Mouse (Mus musculus): Measurements from ENCODE around the gene Tie1.
A peak's percentile ranks its signal among the peaks of the same experiment; 100 is the strongest.
"Not testable (repeated sequence)": the region's sequence is repeated elsewhere in the genome, so short reads cannot be mapped to it uniquely, and the experiment has no call there.

Tie1 gene

DNA sequence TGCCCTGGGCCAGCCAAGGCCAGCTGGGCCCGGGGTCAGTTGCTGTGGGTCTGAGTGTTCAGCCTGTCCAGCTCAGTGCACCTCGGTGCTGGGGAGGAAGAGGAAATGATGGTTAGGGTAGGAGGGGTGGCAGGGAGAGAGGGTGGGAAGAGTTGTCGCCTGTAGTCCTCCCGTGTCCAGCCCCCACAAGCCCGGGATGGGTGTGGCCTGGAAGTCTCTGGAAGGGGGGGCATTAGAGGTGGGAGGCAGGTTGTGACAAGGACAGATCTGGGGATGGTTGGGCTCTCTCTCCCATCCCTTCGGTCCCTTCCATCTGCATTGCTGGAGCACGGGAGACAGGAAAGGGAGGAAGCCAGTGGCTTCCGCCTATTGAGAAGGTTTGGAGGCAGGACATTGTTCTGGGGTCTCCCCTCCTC, at the start of gene Tie1:
Tie1 (minus strand) TSS at position 345 of the 416 bp plus-strand sequence.
- no peak for DNase-seq (ENCODE audit: low spot score)

DNA sequence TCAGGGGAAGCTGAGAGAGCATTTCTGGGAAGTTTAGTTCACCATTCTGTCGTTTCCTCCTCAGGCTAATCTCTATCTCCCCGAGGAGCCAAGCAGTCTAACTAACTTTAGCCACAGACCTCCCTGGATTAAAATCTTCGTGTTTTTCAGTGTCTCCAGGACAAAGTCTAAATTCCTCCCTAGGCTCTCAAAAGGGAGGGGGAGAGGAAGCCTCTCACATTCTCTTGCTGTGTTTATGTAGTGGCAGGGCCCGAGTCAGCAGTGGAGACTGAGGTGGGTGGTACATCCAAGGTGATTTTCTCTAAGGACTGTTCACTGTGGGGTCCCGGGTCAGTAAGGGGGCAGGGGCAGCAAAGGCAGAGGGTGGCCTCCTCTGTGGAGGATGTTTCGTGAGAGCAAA, 47.9 kb upstream of the Tie1 start:
- DNase-seq (ENCODE audit: low spot score): no peak

DNA sequence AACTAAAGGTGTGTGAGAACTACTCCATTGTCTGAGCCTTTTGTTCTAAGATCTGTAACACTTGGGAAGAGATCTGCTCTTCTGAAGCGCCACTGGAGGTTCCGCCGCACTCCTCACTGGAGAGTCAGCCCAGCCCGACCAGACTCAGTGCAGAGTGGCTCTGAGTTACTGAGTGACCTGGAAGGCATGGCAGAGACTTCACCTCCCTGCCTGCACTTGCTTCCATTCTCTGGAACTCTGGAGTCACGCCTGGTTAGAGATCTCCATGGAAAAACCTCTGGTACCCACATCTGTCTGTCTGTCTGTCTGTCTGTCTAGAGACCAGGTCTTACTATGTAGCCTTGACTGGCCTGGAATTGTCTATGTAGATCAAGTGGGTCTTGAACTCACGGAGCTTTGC, 45.7 kb upstream of the Tie1 start:
- DNase-seq (ENCODE audit: low spot score): no peak

DNA sequence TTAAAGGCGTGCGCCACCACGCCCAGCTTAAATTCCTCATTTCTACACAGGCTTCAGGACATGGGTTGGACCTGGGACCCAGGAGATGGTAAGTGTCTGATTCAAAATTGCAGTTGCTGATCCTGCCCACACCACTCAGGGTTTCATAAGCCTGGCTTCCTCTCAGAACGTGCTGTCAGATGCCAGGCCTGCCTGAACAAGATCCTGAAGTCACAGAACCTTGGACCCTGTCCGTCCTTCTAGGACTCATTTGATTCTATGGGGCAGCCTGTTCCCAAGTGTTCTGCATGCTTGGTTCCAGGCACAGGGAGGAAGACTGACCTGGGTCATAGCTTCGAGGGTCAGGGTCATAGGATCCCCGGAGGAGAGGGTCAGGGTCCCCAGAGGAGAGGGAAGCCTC, 43.7 kb upstream of the Tie1 start:
- no peak for DNase-seq (ENCODE audit: low spot score)

DNA sequence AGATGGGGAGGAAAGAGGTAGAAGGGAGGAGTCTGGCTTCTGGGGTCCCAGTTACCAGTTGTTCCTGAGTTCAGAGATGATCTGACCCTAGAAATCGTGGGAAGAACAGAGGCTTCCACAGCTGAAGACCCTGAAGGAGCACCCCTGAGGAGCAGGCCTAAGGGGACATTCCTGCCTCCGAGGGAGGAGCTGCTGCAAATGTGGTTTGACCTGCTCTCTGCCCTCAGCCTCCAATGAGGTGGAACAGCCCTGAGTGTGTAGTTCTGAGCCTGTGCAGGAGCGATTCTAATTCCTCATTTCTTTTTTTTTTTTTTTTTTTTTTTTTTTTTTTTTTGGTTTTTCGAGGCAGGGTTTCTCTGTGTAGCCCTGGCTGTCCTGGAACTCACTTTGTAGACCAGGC, 43.3 kb upstream of the Tie1 start:
- no peak for DNase-seq (ENCODE audit: low spot score)

DNA sequence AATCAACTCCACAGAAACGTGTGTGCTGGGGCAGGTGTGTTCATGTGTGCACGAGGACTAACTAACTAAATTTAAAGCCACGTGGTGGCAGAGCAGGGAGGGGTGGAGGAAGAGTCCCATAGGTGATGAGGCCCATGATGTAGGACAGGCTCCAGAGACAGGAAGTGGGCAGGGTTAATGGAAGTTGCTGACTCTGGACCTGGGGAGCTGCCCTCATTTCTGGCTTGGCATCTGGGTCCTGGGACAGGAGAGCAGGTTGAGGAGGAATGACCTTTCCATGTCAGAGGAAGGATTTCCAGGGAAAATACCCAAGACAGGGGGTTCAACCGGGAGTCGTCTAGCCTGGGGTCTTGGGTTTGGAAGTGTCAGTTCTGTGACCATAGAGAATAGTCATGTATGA, 42.8 kb upstream of the Tie1 start:
- no peak for DNase-seq (ENCODE audit: low spot score)

DNA sequence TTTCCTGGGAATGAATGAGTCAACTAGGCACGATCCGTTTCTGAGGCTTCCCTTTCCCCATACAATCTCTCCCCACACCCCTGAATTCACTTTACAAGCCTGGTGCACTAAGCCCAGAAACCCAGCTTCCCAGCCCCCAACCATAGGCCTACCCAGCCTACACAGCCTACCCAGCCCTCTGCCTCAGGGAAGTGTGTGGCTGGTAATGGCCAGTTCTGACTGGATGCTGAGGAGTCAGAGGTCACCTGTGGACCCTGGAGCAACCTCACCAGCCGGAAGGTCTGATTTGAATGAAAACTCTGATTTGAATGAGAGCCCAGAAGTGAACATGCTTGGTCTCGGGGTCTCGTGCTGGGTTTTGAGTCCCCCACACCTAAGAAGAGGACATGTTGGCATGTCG, 37.9 kb upstream of the Tie1 start:
- DNase-seq (ENCODE audit: low spot score): no peak

DNA sequence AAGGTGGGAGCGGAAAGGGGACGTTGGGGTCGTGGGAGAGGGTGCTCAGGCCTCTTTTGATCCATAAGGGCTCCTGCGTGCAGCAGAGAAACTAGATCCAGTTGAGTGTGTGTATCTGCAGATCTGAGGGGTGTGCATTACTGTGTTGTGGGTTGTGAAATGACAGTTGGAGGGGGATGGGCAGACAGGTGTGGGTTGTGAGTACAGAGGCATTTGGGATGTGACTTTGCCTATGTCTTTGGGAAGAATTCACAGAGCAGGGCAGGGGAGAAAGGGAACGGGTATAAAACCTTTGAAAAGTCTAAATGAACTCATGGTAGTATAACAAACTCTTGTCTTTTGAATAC, 37.4 kb upstream of the Tie1 start:
- DNase-seq (ENCODE audit: low spot score): no peak

DNA sequence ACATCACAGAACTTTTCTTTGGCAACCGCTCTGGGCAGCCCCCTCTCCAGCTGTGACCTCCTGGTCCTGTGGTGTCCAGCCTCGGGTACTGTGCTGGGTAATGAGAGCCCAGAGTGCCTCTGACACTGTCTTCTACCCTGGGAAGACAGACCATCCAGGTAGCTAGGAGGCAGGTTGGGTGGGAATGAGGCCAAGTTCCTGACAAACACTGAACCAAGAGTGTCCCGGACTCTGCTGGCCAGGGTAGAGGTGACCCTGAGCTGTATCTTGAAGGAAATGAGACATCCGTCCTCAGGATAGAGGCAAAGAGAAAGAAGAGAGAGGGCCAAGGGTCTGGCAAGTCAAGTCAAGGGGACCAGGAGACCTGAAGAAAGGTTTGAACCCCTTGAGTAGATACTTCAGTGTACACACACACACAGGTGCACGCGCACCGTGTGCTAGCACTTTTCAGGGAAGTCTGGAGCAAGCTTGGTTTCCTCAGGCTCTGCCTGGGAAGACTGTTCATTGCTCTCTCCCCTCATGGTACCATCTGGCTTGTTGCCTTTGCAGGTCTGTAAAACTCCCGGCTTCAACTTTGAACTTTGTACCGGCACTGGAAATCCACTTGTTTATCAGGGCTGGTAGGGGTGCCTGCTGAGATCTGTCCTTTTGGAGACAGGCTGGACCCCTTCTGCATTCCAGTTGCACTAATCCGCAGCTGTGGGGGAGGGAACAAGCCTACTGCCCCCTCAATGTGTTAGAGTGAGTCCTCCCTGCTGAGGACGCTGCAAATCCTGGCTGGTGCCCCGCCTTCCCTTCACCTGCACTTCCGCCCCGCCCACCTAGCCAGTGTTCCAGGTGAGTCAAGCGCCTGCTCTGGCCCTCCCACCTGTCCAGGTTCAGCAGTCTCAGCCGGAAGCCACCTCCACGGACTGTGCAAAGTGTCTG, 36.8 kb upstream of the Tie1 start, which contains the start of gene 2610528J11Rik:
2610528J11Rik (plus strand) TSS at position 592 of the 927 bp plus-strand sequence.
- no peak for DNase-seq (ENCODE audit: low spot score)

DNA sequence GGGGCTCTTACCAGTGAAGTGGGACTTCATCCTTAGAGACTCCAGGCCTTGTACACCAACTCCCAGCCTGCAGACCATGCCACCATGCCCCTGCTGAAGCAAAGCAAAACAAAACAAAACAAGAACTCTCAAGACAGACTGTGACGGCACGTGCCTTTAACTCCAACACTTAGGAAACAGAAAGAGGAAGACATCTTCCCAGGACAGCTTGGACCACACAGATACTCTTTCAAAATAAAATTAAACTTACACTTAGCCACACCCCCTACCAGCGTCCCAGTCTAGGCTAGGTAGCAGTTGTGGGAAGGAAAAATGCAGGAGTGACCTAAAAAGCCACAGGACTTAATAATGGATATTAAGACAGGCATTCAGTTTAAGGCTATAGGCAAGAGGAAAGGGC, 35.9 kb upstream of the Tie1 start:
- no peak for DNase-seq (ENCODE audit: low spot score)

DNA sequence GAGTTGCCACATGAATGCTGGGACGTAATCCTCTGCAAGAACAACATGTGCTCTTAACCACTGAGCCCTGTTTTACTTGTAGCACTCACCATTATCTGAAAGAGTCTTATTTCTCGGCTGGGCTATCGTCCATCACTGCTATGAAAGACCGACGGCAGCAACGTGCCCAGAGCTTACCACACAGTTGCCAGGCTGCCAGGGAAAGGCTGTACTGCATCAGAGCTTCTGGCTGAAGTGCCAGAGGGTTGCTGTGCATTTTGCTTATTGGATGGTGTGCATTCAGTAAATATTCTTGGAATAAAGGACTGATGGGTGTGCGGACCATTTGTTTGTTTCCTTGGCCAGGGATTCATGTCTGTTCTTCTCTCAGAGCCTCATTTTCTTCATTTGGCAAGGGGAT, 34.1 kb upstream of the Tie1 start:
- no peak for DNase-seq (ENCODE audit: low spot score)

DNA sequence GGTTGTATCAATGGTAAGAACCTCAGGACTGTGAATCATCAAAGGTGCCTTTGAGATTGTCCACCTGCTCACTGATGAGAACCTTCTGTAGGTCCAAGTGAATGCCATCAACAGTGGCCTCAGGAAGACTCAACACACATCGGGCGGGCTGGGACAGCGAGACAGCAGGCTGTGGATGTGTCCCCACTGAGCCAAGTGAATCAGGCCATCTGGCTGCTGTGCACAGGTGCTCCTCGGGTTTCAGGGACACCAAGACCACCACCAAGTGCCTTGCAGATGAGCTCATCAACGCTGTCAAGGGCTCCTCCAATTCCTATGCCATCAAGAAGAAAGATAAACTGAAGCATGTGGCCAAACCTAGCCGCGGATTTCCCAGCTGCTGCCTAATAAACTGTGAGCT, 32.4 kb upstream of the Tie1 start:
- no peak for DNase-seq (ENCODE audit: low spot score)

DNA sequence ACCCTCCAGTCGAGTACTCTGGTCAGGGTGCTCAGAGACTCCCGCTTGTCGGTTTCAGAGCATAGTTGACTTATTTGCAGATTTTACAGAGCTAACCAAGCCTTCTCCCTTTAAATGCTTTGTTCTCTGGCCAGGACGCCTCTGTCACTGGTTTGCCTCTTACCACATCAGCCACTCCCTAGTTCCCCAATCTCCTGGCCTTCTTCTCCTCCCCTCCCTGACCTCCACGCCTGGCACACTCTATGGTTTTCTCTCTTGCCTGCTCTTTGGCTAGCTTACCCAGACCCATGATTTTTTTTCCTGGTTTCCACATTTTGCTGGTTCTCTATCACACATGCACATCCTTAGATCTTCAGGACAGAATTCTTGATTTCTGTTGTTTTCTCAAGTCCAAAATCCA, 28.3 kb upstream of the Tie1 start:
- DNase-seq (ENCODE audit: low spot score): no peak

DNA sequence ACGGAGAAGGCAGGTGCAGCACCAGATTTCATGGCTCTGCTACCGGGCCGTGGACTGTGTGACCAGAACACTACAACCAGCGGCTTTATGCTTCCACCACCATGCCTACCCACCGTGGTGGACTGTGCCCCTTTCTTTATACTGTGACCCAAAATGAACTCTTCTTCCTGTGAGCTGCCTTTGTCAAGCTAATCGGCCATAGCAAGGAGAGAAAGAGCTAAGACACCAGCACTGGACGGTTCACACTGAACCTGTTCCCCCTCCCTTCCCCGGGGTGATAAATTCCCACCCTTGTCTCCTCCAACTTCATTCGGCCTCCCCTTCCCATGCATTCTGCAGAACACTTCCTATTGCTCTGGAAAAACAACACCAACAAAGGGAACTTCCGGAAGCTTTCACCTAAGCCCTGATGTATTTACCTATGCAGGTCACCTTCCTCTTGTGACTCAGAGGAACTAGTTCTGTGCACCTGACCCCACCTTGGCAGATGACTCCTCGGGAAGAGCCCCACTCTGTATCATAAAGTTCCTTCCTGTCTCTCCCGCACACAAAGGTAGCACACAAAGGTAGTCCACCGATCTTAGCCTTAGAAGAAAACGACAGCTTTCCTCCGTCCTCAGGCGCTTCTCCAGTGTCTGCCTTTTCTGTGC, 27.8 kb upstream of the Tie1 start:
- DNase-seq (ENCODE audit: low spot score): no peak

DNA sequence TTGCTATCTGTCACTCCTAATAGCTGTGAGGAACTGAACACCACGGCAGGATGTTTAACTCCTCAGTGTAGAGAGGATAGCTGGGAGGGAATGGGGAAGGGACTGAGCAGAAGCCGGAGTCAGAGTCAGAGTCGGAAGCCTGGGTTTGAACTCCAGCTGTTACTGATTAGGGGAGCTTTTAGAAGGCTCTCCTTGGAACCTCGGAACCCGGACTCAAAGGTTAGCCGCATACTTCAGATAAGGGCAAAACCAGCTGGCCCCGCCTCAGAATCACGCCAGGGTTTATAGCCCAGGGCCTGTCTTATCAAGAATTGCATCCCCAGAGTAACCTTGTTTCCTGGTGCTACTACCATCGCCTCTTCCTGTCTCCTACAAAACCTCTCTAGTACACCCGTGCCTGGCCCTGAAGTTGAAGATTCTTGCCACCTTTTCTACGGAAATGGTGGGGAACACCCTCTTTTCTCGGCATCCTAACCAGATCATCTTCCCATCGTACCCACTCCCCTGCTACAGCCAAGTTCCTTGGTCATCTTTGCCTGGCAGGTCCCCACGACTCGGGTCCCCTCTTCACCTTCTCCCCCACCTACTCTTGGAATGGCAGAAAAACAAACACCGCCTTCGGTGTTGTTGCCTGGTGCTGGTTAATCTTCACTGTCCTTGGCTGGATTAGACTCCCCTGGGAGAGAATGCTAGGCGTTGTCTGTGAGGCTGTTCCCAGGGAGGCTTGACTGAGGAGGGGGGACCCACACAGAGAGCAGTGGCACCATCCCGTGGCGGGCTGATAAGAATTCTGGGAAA, 27.0 kb upstream of the Tie1 start:
- DNase-seq (ENCODE audit: low spot score): no peak

DNA sequence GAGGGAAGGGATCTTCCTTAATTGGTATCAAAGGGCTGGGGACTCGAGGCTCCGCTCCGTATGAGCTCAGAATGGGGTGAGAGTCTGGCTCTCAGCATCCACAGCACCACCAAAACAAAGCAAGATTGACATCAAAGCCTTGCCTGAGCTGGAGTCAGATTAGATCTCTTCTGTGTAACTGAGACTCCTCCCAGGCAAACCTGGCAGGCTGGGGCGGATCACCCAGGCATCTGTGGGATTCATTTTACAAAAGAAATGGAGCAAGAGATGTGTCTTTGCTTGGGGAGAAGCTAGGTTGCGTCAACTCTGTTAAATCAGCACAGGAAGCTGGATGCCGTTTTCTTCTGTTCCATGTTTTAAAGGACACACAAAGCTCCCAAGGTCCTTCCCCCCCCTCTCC, 19.2 kb upstream of the Tie1 start:
- no peak for DNase-seq (ENCODE audit: low spot score)

DNA sequence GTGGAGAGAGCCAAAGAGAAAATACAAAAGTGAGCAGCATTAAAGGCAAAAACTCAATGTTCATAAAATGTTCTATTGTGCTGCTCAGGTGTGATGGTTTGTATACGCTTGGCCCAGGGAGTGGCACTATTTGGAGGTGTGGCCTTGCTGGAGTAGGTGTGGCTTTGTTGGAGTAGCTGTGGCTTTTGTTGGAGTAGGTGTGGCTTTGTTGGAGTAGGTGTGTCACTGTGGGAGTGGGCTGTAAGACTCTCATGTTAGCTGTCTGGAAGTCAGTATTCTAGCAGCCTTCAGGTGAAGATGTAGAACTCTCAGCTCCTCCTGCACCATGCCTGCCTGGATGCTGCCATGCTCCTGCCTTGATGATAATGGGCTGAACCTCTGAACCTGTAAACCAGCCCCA, 17.3 kb upstream of the Tie1 start:
- not testable (repeated sequence) for DNase-seq (ENCODE audit: low spot score)

DNA sequence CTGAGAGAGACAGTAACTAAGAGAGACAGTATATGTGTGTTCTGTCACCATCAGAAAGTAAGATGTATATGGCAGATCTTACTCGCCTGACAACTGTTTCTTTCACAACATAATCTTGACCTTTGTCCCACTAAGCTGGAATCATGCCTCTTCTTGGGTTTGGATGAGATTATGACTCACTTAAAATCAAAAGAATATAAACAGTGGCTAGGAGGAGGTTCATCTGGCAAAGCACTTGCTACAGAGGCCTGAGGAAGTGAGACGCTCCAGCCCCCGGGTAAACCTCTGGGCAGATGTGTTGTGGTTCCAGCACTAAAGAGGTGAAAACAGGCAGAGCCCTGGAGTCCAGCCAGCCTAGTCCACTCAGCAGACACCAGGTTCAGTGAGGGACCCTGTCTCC, 15.7 kb upstream of the Tie1 start:
- no peak for DNase-seq (ENCODE audit: low spot score)

DNA sequence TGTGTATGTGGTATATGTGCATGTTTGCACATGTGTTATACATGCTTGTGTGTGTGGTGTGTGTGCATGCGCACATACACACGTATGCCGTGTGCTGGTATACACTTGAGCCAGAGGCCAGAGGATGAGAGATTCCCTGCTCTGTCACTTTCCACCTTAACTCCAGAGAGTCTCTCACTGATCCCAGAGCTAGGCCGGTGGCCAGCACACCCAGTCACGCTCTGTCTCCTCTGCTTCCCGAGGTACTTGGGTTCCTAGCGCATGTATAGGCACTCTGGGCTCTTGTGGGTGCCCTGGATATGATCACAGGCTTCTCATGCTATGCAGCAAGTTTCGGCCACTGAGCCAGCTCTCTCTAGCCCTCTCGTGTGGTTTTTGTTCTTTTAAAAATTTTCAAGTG, 10.9 kb upstream of the Tie1 start:
- DNase-seq (ENCODE audit: low spot score): no peak

DNA sequence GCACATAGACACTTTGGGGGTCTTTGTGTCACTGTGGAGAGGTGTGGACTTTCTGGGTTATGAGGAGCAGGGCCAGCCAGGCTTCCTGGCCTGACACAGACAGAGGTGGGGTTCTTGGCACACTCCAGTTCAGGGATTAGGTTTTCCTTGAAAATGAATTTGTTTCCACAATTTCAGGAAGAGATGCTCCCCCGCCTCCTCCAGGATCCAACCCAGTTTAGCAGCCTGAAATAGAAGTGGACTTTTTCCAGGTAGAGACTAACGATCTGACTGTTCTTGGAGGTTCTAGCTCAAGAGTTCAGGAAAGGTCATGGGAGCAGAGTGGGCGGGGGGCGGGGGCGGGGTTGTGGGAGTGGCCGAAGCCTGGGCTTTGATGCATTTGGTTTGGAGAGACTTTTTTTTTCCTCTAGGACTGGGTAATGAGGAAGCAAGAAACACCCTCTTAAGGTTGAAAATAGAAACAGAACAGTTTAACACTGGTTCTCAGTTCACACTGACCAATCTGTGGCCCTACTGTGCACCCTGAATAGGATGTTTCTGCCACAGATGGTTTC, 10.4 kb upstream of the Tie1 start:
- DNase-seq (ENCODE audit: low spot score): no peak

DNA sequence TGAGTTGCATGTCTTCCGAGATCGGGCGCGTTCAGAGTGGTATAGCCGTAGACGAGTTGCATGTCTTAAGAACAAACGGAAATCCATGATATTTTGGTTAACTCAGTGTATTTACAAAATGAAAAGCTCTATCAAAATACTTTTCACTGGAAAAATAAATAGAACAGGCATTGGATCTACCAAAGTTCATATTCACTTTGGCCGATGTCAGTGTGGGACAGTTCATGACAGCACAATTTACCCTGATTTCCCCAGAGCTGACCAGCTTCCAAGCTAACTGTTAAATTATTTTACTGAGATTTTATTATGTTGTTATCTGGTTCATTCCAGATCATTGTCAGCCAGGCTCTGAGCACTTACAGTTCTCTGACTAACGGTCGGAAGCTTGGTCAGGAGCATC, 600 bp upstream of the Tie1 start:
- no peak for DNase-seq (ENCODE audit: low spot score)

DNA sequence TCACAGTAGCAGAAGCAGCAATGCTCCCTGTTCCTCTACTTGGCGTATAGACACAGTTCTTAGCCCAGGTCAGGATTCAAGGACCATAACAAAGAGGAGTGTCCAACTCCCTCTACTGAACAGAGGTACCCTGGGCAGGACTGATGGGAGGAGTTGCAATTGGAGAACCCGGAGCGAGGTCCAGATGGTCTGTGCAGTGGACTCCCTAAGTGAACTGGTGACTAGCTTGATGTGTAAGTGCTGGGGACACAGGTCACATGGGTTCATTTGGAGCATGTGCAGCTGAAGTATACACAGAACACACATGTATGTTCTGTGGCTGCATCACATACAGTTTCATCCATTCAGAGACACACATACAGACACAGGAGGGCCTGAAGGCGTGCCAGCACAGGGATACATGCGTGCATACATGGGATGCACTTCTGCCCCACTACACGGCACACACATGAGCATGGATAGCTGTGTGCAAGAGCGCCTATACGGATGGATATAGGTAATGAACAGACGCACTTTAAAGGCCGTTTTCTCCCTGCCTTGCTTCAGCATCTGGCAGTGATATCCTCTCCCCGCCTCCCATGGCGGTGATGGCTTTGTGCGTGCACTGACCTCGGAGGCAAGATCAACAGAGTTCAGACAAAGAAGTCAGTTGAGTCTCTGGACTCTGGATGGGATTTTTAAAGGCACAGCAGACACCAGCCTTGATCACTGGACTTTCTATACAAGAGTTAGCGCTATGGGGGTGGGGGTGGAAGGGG, 12.9 kb downstream of the Tie1 start:
- peak; percentile 22 for DNase-seq (ENCODE audit: low spot score)
